Mouse (Mus musculus) midbrain, embryonic 14.5 days (tissue): ENCODE measurements around the gene Gprc5c. TPM values are rescaled to one million over a fixed set of nuclear protein-coding genes. Genes with fewer than 3 reads are reported as not detected.

Experiments used
- ATAC-seq: fragments of 200-750 bp; cut with Nextera tagmentation; 2 replicates; pipeline ENCODE4 v1.8.0; 2017; ENCODE audit warnings: moderate number of reproducible peaks, moderate library complexity; ENCODE audit not compliant: low FRiP score, low TSS enrichment
- DNase-seq: peaks from one replicate; pipeline ENCODE4 v3.0.0-alpha.2; 2015
- H3K27ac ChIP-seq: fragments of 300-500 bp; sonication (generic); replicated peaks from 2 replicates; pipeline ENCODE4 v1.5.1; 2014; ENCODE audit warnings: mild to moderate bottlenecking, low read depth, low read length, moderate library complexity
- H3K27me3 ChIP-seq: fragments of 300-500 bp; sonication (generic); 2 replicates; pipeline ENCODE4 v1.6.1; 2014; ENCODE audit warnings: low read length, control low read depth, mixed read lengths; ENCODE audit not compliant: control insufficient read depth, insufficient read depth
- H3K36me3 ChIP-seq: fragments of 300-500 bp; sonication (generic); 2 replicates; pipeline ENCODE4 v1.6.1; 2014; ENCODE audit warnings: low read length, control low read depth; ENCODE audit not compliant: control insufficient read depth, insufficient read depth
- H3K4me1 ChIP-seq: fragments of 300-500 bp; sonication (generic); 2 replicates; pipeline ENCODE4 v1.6.1; 2014; ENCODE audit warnings: mild to moderate bottlenecking, antibody characterized with exemption, low read length, control low read depth; ENCODE audit not compliant: control insufficient read depth, insufficient read depth
- H3K4me2 ChIP-seq: fragments of 300-500 bp; sonication (generic); 2 replicates; pipeline ENCODE4 v1.6.1; 2014; ENCODE audit warnings: mild to moderate bottlenecking, low read length, moderate library complexity
- H3K4me3 ChIP-seq: fragments of 300-500 bp; sonication (generic); replicated peaks from 2 replicates; pipeline ENCODE4 v1.5.1; 2014; ENCODE audit warnings: low read depth, low read length
- H3K9ac ChIP-seq: fragments of 300-500 bp; sonication (generic); replicated peaks from 2 replicates; pipeline ENCODE4 v1.6.1; 2014; ENCODE audit warnings: mild to moderate bottlenecking, low read length, moderate library complexity
- H3K9me3 ChIP-seq: fragments of 300-500 bp; sonication (generic); 2 replicates; pipeline ENCODE4 v1.6.1; 2016; ENCODE audit warnings: low read length, control low read depth, mixed read lengths; ENCODE audit not compliant: control insufficient read depth
- WGBS: fragments of 180-500 bp; shearing (Covaris S2); extraction: QIAGEN DNeasy Blood & Tissue Kit; methylation state at CpG from one replicate; pipeline ENCODE4 v1.1.7; 2014; 5-methylcytosine and 5-hydroxymethylcytosine counted together
- polyA plus RNA-seq: library from polyadenylated mRNA; unstranded; fragments of >200 nt; fragmentation: Nextera tagmentation; extraction: Ambion mirVana; gene quantifications from 2 replicates; pipeline ENCODE4 v1.2.1, GENCODE M21; 2014

Gene Gprc5c
- polyA plus RNA-seq, 1 experiment from 2014 or later = 7.0 TPM

- H3K27me3 ChIP-seq = peaks cover 2% of the 10 kb centered on the region; the same call in 1 of the 2 replicates
- DNase-seq = no peak
- ATAC-seq = no peak
- no peaks in the 10 kb centered on the region for H3K4me1 ChIP-seq
- no peaks in the 10 kb centered on the region for H3K9me3 ChIP-seq
- no peak overlapping the region for H3K4me3 ChIP-seq
- no peaks in the 10 kb centered on the region for H3K36me3 ChIP-seq
- no peak overlapping the region for H3K4me2 ChIP-seq
- H3K27ac ChIP-seq = no peak overlapping the region
- WGBS = 98% methylated on average over 2 of the region's 2 CpGs
- H3K9ac ChIP-seq = no peak overlapping the region
These were observed 7.7 kb downstream of the Gprc5c start for GRCm38 (mm10) chr11:114858641-114859040.

GRCm38 (mm10) chr11:114861057-114861456, 10.1 kb downstream of the Gprc5c start:
- WGBS = 97% methylated on average over 2 of the region's 2 CpGs
- H3K27ac ChIP-seq = no peak overlapping the region
- no peak overlapping the region for H3K4me2 ChIP-seq
- no peaks in the 10 kb centered on the region for H3K4me1 ChIP-seq
- no peak overlapping the region for H3K9ac ChIP-seq
- no peaks in the 10 kb centered on the region for H3K27me3 ChIP-seq
- ATAC-seq (no peak), DNase-seq (no peak)
- H3K36me3 ChIP-seq = no peaks in the 10 kb centered on the region
- no peak overlapping the region for H3K4me3 ChIP-seq
- H3K9me3 ChIP-seq = no peaks in the 10 kb centered on the region

GRCm38 (mm10) chr11:114862687-114863086, 11.7 kb downstream of the Gprc5c start:
- ATAC-seq = no peak
- H3K4me1 ChIP-seq = no peaks in the 10 kb centered on the region
- H3K4me2 ChIP-seq = no peak overlapping the region
- no peak overlapping the region for H3K9ac ChIP-seq
- WGBS = 87% methylated on average over 3 of the region's 3 CpGs
- H3K36me3 ChIP-seq = no peaks in the 10 kb centered on the region
- DNase-seq = no peak
- H3K27me3 ChIP-seq = no peaks in the 10 kb centered on the region
- no peaks in the 10 kb centered on the region for H3K9me3 ChIP-seq
- H3K4me3 ChIP-seq = no peak overlapping the region
- H3K27ac ChIP-seq = no peak overlapping the region

- DNase-seq (no peak), ATAC-seq (no peak)
- H3K4me3 ChIP-seq = no peak overlapping the region
- H3K9me3 ChIP-seq = no peaks in the 10 kb centered on the region
- H3K27me3 ChIP-seq = no peaks in the 10 kb centered on the region
- WGBS = 92% methylated on average over 21 of the region's 21 CpGs
- H3K9ac ChIP-seq = no peak overlapping the region
- no peak overlapping the region for H3K27ac ChIP-seq
- H3K4me1 ChIP-seq = no peaks in the 10 kb centered on the region
- no peaks in the 10 kb centered on the region for H3K36me3 ChIP-seq
- H3K4me2 ChIP-seq = no peak overlapping the region
These were observed 13.0 kb downstream of the Gprc5c start for GRCm38 (mm10) chr11:114863918-114864420.

- Histone ChIP-seq H3K4me1 (no peaks in the 10 kb centered on the region), H3K36me3 (no peaks in the 10 kb centered on the region), H3K4me2 (no peak overlapping the region), H3K27me3 (no peaks in the 10 kb centered on the region), H3K4me3 (no peak overlapping the region), H3K9ac (no peak overlapping the region), H3K9me3 (no peaks in the 10 kb centered on the region), H3K27ac (no peak overlapping the region)
- WGBS = 81% methylated on average over 5 of the region's 5 CpGs
- DNase-seq (no peak), ATAC-seq (no peak)
These were observed 15.0 kb downstream of the Gprc5c start for GRCm38 (mm10) chr11:114865999-114866398.

GRCm38 (mm10) chr11:114866486-114867360, 15.8 kb downstream of the Gprc5c start:
- Histone ChIP-seq H3K27ac (no peak overlapping the region), H3K9me3 (no peaks in the 10 kb centered on the region), H3K4me2 (no peak overlapping the region), H3K4me3 (no peak overlapping the region), H3K27me3 (no peaks in the 10 kb centered on the region), H3K4me1 (no peaks in the 10 kb centered on the region), H3K9ac (no peak overlapping the region), H3K36me3 (no peaks in the 10 kb centered on the region)
- DNase-seq (no peak), ATAC-seq (no peak)
- 67% methylated on average over 10 of the region's 10 CpGs for WGBS

GRCm38 (mm10) chr11:114867361-114868235, 16.6 kb downstream of the Gprc5c start:
- H3K4me1 ChIP-seq = no peaks in the 10 kb centered on the region
- 79% methylated on average over 11 of the region's 11 CpGs for WGBS

GRCm38 (mm10) chr11:114868280-114868679, 17.3 kb downstream of the Gprc5c start:
- Histone ChIP-seq H3K9me3 (no peaks in the 10 kb centered on the region), H3K36me3 (no peaks in the 10 kb centered on the region), H3K4me2 (no peak overlapping the region), H3K4me1 (peaks cover 4% of the 10 kb centered on the region), H3K27ac (no peak overlapping the region), H3K9ac (no peak overlapping the region), H3K27me3 (no peaks in the 10 kb centered on the region), H3K4me3 (no peak overlapping the region)
- no peak for ATAC-seq
- DNase-seq = no peak
- 94% methylated on average over 12 of the region's 12 CpGs for WGBS

More at GRCm38 (mm10) chr11:114867361-114868235, 16.6 kb downstream of the Gprc5c start:
- DNase-seq (no peak), ATAC-seq (no peak)
- Histone ChIP-seq H3K4me3 (no peak overlapping the region), H3K9ac (no peak overlapping the region), H3K4me2 (no peak overlapping the region), H3K27me3 (no peaks in the 10 kb centered on the region), H3K36me3 (no peaks in the 10 kb centered on the region), H3K9me3 (no peaks in the 10 kb centered on the region), H3K27ac (no peak overlapping the region)
